Mouse (Mus musculus): ENCODE results near the gene 9530003J23Rik. TPM values are rescaled to one million over a fixed set of nuclear protein-coding genes. Genes with fewer than 3 reads are reported as not detected.
"Not testable (repeated sequence)": the region's sequence is repeated elsewhere in the genome, so short reads cannot be mapped to it uniquely, and the experiment has no call there.

The 9530003J23Rik gene
- polyA plus RNA-seq, 1 experiment, result not detected

- Histone ChIP-seq H3K4me2 (ENCODE audit: low read depth) (peak overlapping the region; percentile 37), H3K79me2 (ENCODE audit: control insufficient read depth, insufficient read depth) (no peaks in the 10 kb centered on the region), H3ac (ENCODE audit: control insufficient read depth, insufficient read length) (no peak overlapping the region), H3K36me3 (ENCODE audit: control insufficient read depth, insufficient read depth) (peaks cover 4% of the 10 kb centered on the region), H3K4me3 (no peak overlapping the region), H3K27me3 (ENCODE audit: control insufficient read depth, insufficient read depth, insufficient read length) (no peaks in the 10 kb centered on the region)
- TF ChIP-seq MAX (IDR thresholded peaks at IDR 0.05; ENCODE audit: low read depth), result no peak
- no peak for TF ChIP-seq USF1 (IDR thresholded peaks at IDR 0.05; ENCODE audit: low read depth)
- no peak for TF ChIP-seq E2F4 (IDR thresholded peaks at IDR 0.05; ENCODE audit: insufficient read depth)
- TF ChIP-seq POLR2AphosphoS2 (IDR thresholded peaks at IDR 0.05; ENCODE audit: insufficient read length, low read depth), result no peak
- no peak for TF ChIP-seq MYOD1 (IDR thresholded peaks at IDR 0.05; ENCODE audit: control insufficient read depth in 1 of 3, insufficient read length in 2 of 3, low read depth in 2 of 3)
- no peak for TF ChIP-seq POLR2A (IDR thresholded peaks at IDR 0.05; ENCODE audit: insufficient read length, low read depth)
- no peak for TF ChIP-seq TCF12 (IDR thresholded peaks at IDR 0.05; ENCODE audit: insufficient read depth, poor library complexity, severe bottlenecking)
- no peak for TF ChIP-seq CEBPB (IDR thresholded peaks at IDR 0.05; ENCODE audit: insufficient read depth, poor library complexity, severe bottlenecking)
Measured at GRCm38 (mm10) chr10:117209469-117209938, 29.0 kb downstream of the 9530003J23Rik start.

- H3K79me2 ChIP-seq (ENCODE audit: control insufficient read depth, insufficient read depth); H3ac ChIP-seq (ENCODE audit: control insufficient read depth, insufficient read length); H3K36me3 ChIP-seq (ENCODE audit: control insufficient read depth, insufficient read depth); H3K4me3 ChIP-seq; H3K27me3 ChIP-seq (ENCODE audit: control insufficient read depth, insufficient read depth, insufficient read length); H3K4me2 ChIP-seq (ENCODE audit: low read depth): not testable (repeated sequence)
Measured at GRCm38 (mm10) chr10:117208787-117209186, 29.7 kb downstream of the 9530003J23Rik start.

GRCm38 (mm10) chr10:117208221-117208620, 30.3 kb downstream of the 9530003J23Rik start:
- no peak for TF ChIP-seq TCF3 (IDR thresholded peaks at IDR 0.05; ENCODE audit: insufficient read length, low read depth)
- TF ChIP-seq MAX (IDR thresholded peaks at IDR 0.05; ENCODE audit: low read depth), result no peak
- no peak for TF ChIP-seq SRF (IDR thresholded peaks at IDR 0.05; ENCODE audit: control insufficient read depth, insufficient read length, low read depth)
- TF ChIP-seq MYOG (IDR thresholded peaks at IDR 0.05; ENCODE audit: control insufficient read depth in 1 of 3, insufficient read depth in 1 of 3, insufficient read length in 2 of 3, low read depth in 2 of 3), result no peak
- TF ChIP-seq CEBPB (IDR thresholded peaks at IDR 0.05; ENCODE audit: insufficient read depth, poor library complexity, severe bottlenecking), result no peak
- TF ChIP-seq TCF12 (IDR thresholded peaks at IDR 0.05; ENCODE audit: insufficient read depth, poor library complexity, severe bottlenecking), result no peak
- no peak for TF ChIP-seq POLR2A (IDR thresholded peaks at IDR 0.05; ENCODE audit: insufficient read length, low read depth)
- Histone ChIP-seq H3ac (ENCODE audit: control insufficient read depth, insufficient read length) (no peak overlapping the region), H3K4me3 (no peak overlapping the region), H3K4me2 (ENCODE audit: low read depth) (no peak overlapping the region), H3K36me3 (ENCODE audit: control insufficient read depth, insufficient read depth) (peaks cover 3% of the 10 kb centered on the region), H3K27me3 (ENCODE audit: control insufficient read depth, insufficient read depth, insufficient read length) (no peaks in the 10 kb centered on the region), H3K79me2 (ENCODE audit: control insufficient read depth, insufficient read depth) (no peaks in the 10 kb centered on the region)

- Histone ChIP-seq H3K36me3 (ENCODE audit: control insufficient read depth, insufficient read depth) (no peaks in the 10 kb centered on the region), H3K4me2 (ENCODE audit: low read depth) (no peak overlapping the region), H3K4me3 (no peak overlapping the region), H3ac (ENCODE audit: control insufficient read depth, insufficient read length) (no peak overlapping the region), H3K79me2 (ENCODE audit: control insufficient read depth, insufficient read depth) (no peaks in the 10 kb centered on the region), H3K27me3 (ENCODE audit: control insufficient read depth, insufficient read depth, insufficient read length) (no peaks in the 10 kb centered on the region)
- TF ChIP-seq MYOD1 (IDR thresholded peaks at IDR 0.05; ENCODE audit: control insufficient read depth in 1 of 3, insufficient read length in 2 of 3, low read depth in 2 of 3), result no peak
Measured at GRCm38 (mm10) chr10:117206070-117206469, 32.4 kb downstream of the 9530003J23Rik start.

- H3K27me3 ChIP-seq (ENCODE audit: control insufficient read depth, insufficient read depth, insufficient read length), result no peaks in the 10 kb centered on the region
- TF ChIP-seq TCF12 (IDR thresholded peaks at IDR 0.05; ENCODE audit: insufficient read depth, poor library complexity, severe bottlenecking), result no peak
- TF ChIP-seq E2F4 (IDR thresholded peaks at IDR 0.05; ENCODE audit: insufficient read depth), result no peak
- no peak for TF ChIP-seq USF1 (IDR thresholded peaks at IDR 0.05; ENCODE audit: low read depth)
- no peak for TF ChIP-seq POLR2AphosphoS2 (IDR thresholded peaks at IDR 0.05; ENCODE audit: insufficient read length, low read depth)
- TF ChIP-seq TCF3 (IDR thresholded peaks at IDR 0.05; ENCODE audit: insufficient read length, low read depth), result no peak
- no peak for TF ChIP-seq CEBPB (IDR thresholded peaks at IDR 0.05; ENCODE audit: insufficient read depth, poor library complexity, severe bottlenecking)
- H3K79me2 ChIP-seq (ENCODE audit: control insufficient read depth, insufficient read depth), result no peaks in the 10 kb centered on the region
- no peaks in the 10 kb centered on the region for H3K36me3 ChIP-seq (ENCODE audit: control insufficient read depth, insufficient read depth)
- H3K4me3 ChIP-seq, result no peak overlapping the region
- H3ac ChIP-seq (ENCODE audit: control insufficient read depth, insufficient read length), result no peak overlapping the region
- H3K4me2 ChIP-seq (ENCODE audit: low read depth), result no peak overlapping the region
Measured at GRCm38 (mm10) chr10:117203558-117203981, 34.9 kb downstream of the 9530003J23Rik start.

GRCm38 (mm10) chr10:117202981-117203557, 35.4 kb downstream of the 9530003J23Rik start:
- Histone ChIP-seq H3K27me3 (ENCODE audit: control insufficient read depth, insufficient read depth, insufficient read length) (no peaks in the 10 kb centered on the region), H3K4me3 (no peak overlapping the region), H3K79me2 (ENCODE audit: control insufficient read depth, insufficient read depth) (no peaks in the 10 kb centered on the region), H3K4me2 (ENCODE audit: low read depth) (no peak overlapping the region), H3K36me3 (ENCODE audit: control insufficient read depth, insufficient read depth) (no peaks in the 10 kb centered on the region), H3ac (ENCODE audit: control insufficient read depth, insufficient read length) (no peak overlapping the region)
- TF ChIP-seq MAX (IDR thresholded peaks at IDR 0.05; ENCODE audit: low read depth), result no peak
- no peak for TF ChIP-seq E2F4 (IDR thresholded peaks at IDR 0.05; ENCODE audit: insufficient read depth)
- no peak for TF ChIP-seq POLR2A (IDR thresholded peaks at IDR 0.05; ENCODE audit: insufficient read length, low read depth)
- TF ChIP-seq USF1 (IDR thresholded peaks at IDR 0.05; ENCODE audit: low read depth), result no peak
- TF ChIP-seq TCF12 (IDR thresholded peaks at IDR 0.05; ENCODE audit: insufficient read depth, poor library complexity, severe bottlenecking), result no peak
- TF ChIP-seq CEBPB (IDR thresholded peaks at IDR 0.05; ENCODE audit: insufficient read depth, poor library complexity, severe bottlenecking), result no peak
- TF ChIP-seq REST (IDR thresholded peaks at IDR 0.05; ENCODE audit: insufficient read depth, insufficient read length), result no peak
- TF ChIP-seq MYOG (IDR thresholded peaks at IDR 0.05; ENCODE audit: control insufficient read depth in 1 of 3, insufficient read depth in 1 of 3, insufficient read length in 2 of 3, low read depth in 2 of 3), result no peak
- TF ChIP-seq TCF3 (IDR thresholded peaks at IDR 0.05; ENCODE audit: insufficient read length, low read depth), result no peak
- TF ChIP-seq SRF (IDR thresholded peaks at IDR 0.05; ENCODE audit: control insufficient read depth, insufficient read length, low read depth), result no peak
- TF ChIP-seq POLR2AphosphoS2 (IDR thresholded peaks at IDR 0.05; ENCODE audit: insufficient read length, low read depth), result no peak
- no peak for TF ChIP-seq MYOD1 (IDR thresholded peaks at IDR 0.05; ENCODE audit: control insufficient read depth in 1 of 3, insufficient read length in 2 of 3, low read depth in 2 of 3)

All from myocyte (in vitro differentiated cells).